Mouse (Mus musculus) c-Kit-positive CD71-positive TER-119-positive erythroid progenitor cells, embryonic 14.5 days (primary cell): ENCODE data around the gene Tmprss6.

ENCODE experiments used
- DNase-seq: peaks from one replicate; pipeline ENCODE4 v3.0.0-alpha.2; 2013; ENCODE audit warnings: low spot score

The Tmprss6 gene

GRCm38 (mm10) chr15:78447746-78448535 lies 20.5 kb downstream of the Tmprss6 start:
- DNase-seq, result peak; percentile 90

GRCm38 (mm10) chr15:78447121-78447520 lies 21.3 kb downstream of the Tmprss6 start:
- no peak for DNase-seq

GRCm38 (mm10) chr15:78443857-78444256 lies 24.6 kb downstream of the Tmprss6 start:
- no peak for DNase-seq

- no peak for DNase-seq
Observed at GRCm38 (mm10) chr15:78442231-78442630, 26.2 kb downstream of the Tmprss6 start.

- no peak for DNase-seq
Observed at GRCm38 (mm10) chr15:78438973-78439372, 29.5 kb downstream of the Tmprss6 start.

- DNase-seq, result no peak
Observed at GRCm38 (mm10) chr15:78438505-78438904, 29.9 kb downstream of the Tmprss6 start.

- DNase-seq, result no peak
Observed at GRCm38 (mm10) chr15:78438018-78438394, 30.4 kb downstream of the Tmprss6 start.

GRCm38 (mm10) chr15:78437237-78438017 lies 31.0 kb downstream of the Tmprss6 start:
- no peak for DNase-seq

- DNase-seq, result no peak
Observed at GRCm38 (mm10) chr15:78436380-78437192, 31.8 kb downstream of the Tmprss6 start.

- no peak for DNase-seq
Observed at GRCm38 (mm10) chr15:78435681-78436080, 32.8 kb downstream of the Tmprss6 start.

- DNase-seq, result no peak
Observed at GRCm38 (mm10) chr15:78434896-78435520, 33.4 kb downstream of the Tmprss6 start.

GRCm38 (mm10) chr15:78431541-78432121 lies 36.8 kb downstream of the Tmprss6 start:
- DNase-seq, result no peak

GRCm38 (mm10) chr15:78430874-78431273 lies 37.6 kb downstream of the Tmprss6 start:
- no peak for DNase-seq

- DNase-seq, result no peak
Observed at GRCm38 (mm10) chr15:78429871-78430622, 38.4 kb downstream of the Tmprss6 start.

- DNase-seq, result no peak
Observed at GRCm38 (mm10) chr15:78429139-78429459, 39.3 kb downstream of the Tmprss6 start.

- DNase-seq, result no peak
Observed at GRCm38 (mm10) chr15:78428391-78429138, 39.9 kb downstream of the Tmprss6 start, which contains the start of gene Kctd17. Kctd17 (plus strand) TSS chr15:78428564.

- no peak for DNase-seq
Observed at GRCm38 (mm10) chr15:78425230-78425629, 43.2 kb downstream of the Tmprss6 start.

GRCm38 (mm10) chr15:78424507-78424906 lies 43.9 kb downstream of the Tmprss6 start:
- no peak for DNase-seq

- DNase-seq, result peak; percentile 84
Observed at GRCm38 (mm10) chr15:78422046-78422956, 46.1 kb downstream of the Tmprss6 start.
